Mouse (Mus musculus): ENCODE data around the gene Nup188.

Nup188 gene

DNA sequence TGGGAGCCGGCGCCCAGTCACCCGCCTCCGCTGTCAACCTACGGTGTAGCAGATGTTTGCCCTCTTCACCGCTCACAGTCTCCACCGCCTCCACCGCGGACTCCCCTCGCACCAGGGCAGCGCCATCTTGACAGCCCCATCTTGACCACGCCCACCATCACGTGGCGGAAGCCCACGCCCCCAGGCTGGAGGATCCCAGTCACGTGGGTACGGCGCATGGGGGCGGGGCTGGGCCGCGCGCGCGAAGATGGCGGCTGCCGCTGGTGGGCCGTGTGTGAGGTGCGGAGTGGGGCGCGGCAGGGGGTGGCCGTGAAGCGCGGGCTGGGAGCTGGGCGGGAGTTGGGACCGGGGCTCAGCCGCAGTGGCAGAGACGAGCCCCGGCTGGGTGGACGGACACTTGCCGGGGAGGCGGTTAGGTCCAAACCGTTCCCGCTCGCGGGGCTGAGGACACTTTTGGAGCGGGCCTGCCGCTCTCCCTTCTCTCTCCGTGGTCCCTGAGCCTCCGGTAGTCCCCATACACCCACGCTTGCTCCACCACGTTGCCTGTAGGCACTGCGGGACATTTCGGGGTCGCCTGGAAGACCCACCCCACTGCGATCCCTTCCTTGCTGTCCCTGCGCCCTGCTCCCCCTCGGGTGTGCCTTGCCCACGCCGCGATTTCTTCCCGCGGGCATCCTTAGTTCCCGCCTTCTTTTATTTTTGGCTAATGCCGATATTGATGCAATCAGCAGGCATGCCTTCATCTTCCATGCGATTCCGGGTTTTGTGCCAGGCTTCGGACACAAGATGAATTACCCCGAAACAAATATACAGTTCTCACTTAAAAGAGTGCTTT lies at the start of gene Nup188, which contains the start of gene Dolk:
TSS of gene Nup188 (plus strand) at position 206 of the 835 bp plus-strand sequence.
TSS of gene Dolk (minus strand) at position 143 of the 835 bp plus-strand sequence.
- DNase-seq (ENCODE audit: low spot score), result peak; percentile 91

DNA sequence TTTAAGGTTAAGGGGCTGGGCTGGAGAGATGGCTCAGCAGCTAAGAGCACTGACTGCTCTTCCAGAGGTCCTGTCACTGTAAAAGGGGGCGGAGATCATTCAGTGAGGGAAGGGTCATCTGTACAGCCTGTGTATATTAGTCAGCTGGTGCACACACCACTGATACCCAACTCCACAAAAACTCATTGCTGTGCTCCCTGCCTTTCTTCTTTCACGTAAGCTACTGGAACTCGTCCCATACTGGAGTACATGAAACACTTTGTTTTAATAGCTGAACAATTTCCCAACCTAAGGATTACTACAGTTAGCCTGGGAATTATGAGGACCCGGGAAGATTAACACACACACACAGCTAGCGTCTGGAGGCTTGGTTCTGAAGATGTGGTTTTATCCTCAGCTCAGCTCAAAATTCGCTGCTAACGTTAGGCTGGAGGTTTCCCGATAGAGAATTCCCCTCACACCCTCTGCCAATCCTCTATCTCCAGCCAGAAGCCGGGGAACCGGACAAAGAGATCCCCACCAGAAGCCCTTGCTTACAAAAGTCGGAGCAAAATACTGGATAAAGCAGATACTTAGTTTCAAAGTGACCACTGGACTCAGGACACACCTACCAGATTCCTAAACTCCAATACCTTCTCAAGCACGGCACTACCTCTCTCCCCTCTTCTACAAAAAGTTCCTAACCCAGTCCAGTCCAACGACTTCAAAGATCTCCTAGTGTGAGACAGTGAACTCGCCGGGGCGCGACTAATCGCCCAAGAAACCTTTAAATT lies 49.6 kb upstream of the Nup188 start:
- no peak for DNase-seq (ENCODE audit: low spot score)

DNA sequence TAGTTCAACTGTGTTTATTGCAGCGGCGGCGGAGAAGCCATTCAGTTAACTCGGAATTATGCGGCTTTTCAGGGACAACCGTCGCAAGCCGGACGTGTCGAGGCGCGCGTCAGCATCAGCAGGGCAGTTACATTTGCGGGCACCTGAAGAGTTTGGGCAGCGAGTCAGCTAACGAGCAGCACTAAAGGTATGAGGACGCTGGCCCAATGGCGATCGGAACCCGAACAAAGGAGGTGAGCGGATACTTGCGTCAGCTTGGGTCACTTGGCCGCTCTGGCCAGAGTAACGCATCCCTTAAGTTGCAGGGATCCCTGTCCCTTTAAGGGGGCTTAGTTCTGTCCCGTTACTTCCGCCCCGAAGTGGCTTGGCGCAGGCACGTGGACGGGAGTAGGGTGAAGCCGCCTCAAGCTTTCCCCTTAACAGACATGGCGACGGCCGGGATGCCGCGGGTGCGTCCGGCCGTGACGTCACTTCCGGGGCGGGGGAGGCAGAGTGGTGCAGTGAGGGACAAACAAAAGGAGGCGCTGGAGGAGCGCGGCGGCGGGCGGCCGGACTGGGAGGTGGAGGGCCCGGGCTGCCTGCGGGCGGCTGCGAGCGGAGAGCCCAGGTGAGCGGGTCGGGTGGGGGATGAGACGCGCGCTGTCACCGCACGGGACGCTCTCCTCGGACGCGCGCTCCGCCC lies 48.9 kb upstream of the Nup188 start, which contains the start of gene Lrrc8a:
TSS of gene Lrrc8a (plus strand) at position 517 of the 682 bp plus-strand sequence.
- peak; percentile 99 for DNase-seq (ENCODE audit: low spot score)

DNA sequence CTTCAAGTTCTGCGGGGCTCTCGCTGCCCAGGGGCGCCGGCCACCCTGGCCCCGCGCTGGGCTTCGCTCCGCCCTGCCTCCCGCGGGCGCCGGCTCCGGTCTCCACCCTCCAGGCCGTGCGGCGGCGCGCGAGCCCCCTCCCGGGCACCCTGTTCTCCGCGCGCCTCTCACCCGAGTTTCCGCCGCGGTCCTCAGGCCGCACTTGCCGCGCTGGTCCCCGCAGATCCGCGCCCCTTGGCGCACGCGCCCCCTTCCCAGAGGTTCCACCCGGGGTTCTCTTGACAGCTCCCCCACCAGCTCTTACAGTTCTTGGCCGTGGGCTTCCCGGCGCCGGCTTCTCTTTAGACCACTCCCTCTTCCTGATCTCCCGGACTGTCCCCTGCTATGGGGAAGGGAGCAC lies 48.3 kb upstream of the Nup188 start:
- no peak for DNase-seq (ENCODE audit: low spot score)

DNA sequence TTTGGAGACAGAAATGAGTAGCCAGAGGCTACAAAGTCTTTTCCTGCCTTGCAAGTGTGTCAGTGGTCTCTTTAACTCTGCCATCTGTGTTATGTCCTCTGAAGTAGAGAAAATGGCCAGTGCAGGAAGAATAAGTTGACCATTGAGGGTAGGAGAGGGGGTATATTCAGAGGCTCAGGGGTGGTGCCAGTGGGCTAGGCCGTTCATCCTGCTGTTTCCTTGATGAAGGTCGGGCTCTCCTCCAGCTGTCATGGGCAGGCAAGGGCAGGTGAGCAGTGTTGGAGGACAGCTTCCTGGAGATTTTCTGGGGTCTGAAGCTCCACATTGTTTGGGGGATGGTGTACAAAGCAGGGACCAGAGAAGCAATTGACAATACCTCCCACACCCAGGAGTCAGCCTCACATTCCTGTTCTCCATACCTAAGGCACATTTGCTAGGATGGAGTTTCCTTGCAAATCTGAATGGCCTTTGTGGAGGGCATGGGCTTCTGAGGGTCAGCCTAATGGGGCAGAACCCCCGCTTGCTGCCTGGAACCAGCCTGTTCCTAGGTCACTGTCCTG lies 47.2 kb upstream of the Nup188 start:
- no peak for DNase-seq (ENCODE audit: low spot score)

DNA sequence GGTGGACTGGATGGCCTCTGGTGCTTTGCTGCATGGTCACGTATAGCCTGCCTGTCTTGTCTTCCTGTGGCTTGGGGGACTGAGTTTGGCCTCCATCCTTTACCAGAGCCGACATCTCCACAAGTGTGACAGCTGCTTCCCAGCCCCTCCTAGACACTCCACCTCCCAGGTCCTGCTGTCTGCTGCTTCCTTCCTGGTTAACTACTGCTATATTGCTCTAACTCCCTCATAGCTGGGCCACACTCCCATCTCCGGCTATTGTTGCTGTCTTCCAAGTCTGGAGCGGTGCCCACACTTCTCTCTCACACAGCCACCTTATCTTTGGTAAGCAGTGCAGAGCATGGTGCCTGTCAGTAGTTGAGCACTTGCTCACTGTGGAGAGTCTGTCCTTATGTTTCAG lies 46.4 kb upstream of the Nup188 start:
- peak; percentile 29 for DNase-seq (ENCODE audit: low spot score)

DNA sequence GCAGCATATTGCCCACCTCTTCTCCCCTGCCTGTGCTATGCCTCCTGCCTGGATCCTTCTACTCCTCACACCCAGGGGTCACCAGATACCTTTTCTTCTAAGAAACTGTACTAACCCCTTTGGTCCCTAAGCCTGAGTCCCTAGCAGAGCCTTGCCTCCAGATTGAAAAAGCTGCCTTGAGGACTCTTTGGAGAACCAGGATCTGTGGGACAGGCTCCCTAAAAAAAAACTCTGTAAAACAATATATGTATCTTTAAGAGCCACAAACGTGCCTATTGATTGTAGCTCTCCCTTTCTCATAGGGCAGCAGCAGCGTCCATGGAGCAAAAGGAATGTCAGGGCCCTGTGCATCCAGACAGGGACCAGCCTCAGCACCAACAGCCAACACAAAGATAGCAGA lies 45.9 kb upstream of the Nup188 start, which contains the start of gene Gm28035:
TSS of gene Gm28035 (plus strand) at position 301 of the 400 bp plus-strand sequence.
- DNase-seq (ENCODE audit: low spot score), result no peak

DNA sequence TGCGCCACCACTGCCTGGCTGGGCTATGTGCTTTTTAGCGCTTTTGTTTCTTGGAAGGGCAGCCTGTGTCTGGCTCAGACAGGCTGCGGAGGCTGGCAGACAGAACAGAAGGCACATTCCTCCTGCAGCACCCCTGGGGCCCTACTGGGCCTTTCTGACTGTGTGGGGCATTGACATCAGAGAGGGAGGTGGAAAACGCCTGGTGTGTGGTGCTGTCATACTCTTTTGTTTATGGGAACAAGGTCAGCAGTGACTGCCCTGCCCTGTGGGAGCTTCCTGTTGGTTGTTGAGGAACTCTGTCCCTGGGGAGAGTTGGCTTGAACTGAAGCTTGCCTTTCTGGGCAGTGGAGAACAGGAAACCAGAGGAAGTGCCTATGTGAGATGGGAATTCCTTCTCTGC lies 43.7 kb upstream of the Nup188 start:
- DNase-seq (ENCODE audit: low spot score), result peak; percentile 51

DNA sequence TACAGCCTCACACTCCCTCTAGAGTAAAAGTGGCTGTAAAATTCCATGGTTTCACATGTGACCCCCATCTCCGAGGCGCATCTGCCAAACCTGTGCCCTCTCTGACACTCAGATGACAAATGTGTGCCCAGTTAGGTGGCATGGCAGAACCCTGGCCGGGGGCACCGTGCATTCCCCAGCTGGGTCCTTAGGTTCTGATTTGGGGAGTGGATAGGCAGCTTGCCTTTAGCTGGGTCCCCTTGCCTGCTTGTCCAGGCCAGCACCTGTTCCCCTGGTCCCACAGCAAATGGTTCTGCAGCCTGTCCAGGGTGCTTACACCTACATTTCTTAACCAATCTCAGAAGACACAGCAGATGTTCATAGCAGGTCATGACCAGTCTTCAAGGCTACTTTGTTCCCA lies 42.8 kb upstream of the Nup188 start:
- no peak for DNase-seq (ENCODE audit: low spot score)

DNA sequence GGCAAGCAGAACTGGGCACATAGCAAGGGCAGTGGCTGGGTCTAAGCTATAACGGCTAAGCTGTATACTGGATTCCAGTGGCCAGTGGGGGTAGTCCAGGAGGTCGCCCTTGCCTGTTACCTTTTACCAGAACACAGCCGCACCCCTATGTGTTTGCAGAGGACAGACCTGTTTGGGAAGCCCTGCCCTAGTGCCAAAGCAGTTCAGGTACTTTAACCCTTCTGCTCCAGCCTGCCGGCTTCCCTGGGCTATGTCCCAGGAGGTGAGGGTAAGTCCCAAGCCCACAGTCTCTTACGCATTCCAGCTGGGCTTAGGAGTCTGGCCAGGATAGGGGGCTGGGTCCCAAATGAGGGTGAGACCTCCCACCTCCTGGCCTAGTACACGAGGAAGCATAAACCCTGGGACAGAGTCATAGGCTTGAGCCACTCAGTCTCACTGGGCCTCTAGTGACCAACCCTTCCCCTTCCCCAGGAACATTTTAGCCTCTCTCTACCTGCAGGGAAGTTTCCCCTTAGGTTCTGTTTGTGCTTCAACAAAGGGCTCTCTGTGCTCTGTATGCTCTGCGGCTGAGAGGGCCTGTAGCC lies 41.5 kb upstream of the Nup188 start:
- no peak for DNase-seq (ENCODE audit: low spot score)

DNA sequence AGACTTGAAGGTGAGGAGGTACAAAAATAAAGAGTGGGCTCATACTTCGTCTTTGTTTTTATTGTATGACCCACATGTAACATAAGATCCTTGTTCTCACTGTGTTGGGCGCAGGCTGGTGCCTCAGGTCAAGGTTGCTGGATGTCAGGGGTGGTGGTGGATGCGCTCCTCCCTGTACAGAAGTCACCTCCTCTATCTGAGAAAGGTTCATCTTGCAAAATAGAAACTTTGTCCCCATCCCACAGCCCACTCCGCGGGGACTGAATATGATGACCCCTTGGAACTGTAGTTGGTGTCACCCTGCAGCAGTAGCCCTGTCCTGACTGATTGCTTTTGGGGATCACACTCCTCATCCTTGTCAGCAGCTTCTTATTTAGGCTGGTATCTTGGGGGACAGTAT lies 39.2 kb upstream of the Nup188 start:
- DNase-seq (ENCODE audit: low spot score), result no peak

DNA sequence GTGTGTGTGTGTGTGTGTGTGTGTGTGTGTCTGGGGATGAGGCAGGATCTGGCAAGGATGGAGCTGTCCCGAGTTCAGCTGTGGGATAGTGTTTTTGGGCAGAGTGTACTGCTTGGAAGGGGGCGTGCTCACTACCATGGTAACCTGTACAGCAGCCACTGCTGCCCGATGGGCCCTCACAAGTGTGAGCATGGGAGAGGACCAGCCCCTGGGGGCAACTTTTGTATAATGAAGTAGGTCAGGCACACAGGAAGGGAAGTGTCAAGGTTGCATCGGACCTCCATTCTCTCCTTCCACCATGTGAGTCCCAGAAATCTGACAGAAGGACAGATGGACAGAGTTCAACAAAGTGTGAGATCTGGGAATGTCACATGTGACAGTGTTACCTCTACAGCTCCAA lies 38.5 kb upstream of the Nup188 start:
- DNase-seq (ENCODE audit: low spot score), result no peak

DNA sequence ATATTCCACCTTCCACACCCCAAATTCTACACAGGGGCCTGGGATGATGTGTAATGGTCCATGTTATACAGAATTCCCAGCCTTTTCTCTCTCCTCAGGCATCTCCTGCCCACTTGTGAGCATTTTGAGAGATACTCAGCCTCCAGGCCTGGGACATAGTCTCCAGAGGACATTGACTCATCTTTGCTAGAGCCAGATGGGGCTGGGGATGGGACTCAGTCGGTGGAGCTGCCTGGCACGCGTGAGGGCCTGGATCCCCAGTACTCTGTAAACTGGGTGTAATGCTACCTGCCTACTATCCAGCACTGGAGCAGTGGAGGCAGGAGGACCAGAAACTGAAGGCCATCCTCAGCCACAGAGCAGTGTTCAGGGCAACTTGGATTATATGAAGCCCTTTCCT lies 37.0 kb upstream of the Nup188 start:
- no peak for DNase-seq (ENCODE audit: low spot score)

DNA sequence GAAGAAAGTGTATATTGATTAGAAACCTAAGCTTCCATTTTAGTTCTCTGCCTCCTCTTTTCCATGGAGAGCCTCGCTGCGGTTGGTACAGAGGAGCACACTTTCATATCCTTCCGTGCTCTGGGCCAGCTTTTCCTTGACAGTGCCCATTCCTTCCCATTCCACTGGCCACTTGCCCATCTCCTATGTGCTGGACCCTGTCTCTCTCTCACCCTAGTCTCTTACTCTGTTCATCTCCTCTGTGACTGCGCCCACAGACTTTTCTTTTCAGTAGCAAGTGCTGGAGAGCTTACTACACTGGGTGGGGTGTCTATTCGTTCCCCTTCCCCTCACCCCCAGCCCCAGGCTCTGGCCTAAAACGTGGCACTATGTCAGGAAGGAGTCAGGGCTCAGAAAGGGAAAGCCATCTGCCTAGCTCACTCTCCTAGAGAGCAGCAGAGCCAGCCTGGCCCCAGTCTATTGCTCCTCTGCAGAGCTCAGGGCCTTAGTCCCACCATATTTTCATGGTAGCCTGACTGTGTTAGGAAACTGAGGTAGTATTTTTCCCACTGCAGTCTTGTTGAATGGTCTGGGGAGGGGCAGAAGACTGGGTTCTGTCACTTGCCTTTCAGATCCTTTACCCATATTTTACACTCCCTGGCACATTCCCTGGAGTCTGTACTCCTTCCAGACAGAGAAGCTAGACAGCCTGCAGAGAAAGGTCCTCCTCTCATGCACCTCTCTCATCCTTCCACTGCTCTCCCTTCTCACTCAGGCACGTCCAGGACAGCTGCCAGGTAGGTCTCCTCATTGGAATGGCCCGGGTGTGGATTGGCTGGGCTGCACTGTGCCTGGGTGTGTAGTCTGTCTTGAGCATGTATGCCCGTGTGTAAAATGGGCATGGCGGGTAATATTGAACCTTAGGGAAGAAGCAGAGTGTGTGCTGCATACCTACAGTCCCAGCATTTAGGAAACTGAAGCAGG lies 35.8 kb upstream of the Nup188 start:
- no peak for DNase-seq (ENCODE audit: low spot score)

DNA sequence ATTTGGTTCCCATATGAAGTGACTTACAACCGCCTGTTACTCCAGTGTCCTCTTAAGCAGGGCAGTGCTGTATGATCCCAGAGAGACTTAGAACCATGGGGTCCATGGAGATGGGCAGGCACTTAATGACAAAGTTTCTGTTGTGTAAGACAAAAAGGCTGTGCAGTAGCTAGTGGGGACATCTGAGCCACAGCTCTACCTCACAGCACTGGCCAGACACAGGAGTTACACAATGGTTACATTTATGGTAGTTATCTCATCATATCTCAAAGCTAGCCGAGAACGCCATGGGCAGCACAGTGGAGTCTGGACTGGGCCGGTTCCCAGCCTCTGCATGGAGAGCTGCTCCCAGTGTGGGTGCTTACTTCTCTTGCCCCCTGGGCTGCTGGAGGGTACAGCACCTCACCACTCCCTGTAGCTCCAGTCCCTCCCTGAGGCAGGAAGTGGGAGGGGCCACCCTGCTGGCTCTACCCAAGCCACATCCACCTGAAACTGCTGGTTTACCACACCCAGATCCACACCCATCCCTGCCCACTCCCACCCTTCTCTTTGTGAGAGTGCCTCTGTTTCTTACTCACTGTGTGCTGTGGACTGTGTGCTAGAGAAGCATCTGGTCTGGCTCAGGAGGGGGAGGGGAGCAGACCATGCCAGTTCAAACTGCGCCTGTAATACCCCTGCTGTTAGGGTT lies 34.6 kb upstream of the Nup188 start:
- DNase-seq (ENCODE audit: low spot score), result no peak

DNA sequence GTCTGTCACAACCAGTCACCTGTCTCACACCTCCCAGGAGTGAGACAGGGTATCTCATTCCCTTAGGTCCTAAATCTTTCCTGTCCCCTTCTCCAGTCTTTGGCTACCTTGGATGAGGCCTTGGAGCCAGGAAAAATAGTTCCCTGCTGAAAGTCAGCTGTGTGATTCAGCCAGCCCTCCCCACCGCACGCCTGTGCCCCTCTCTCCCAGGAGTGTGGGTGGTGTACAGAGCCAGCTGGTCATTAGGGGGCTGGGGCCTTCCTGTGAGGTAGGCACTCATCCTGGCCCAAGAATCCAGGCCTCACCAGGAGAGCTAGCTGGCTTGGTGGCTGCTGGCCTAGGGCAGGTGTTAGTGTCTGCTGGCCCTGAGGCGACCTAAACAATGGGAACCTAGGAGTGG lies 33.7 kb upstream of the Nup188 start:
- DNase-seq (ENCODE audit: low spot score), result no peak

DNA sequence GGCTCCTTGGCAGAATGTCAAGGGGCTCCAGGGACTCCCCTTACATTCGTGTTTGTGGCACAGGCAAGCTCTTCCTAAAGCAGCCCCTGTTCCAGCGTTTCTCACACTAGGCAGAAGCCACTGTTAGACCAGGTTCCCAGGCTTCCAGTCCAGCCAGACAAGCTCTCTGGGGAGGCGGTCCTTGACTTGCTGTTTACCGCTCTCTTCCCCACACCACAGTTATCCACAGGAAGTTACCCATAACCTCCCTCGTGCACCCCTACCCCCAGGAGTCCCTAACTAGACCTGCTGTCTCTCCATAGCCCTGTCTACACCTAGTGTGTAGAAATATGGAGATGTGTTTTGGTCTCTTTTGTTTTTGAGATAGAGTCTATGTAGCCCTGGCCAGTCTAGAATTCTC lies 32.4 kb upstream of the Nup188 start:
- DNase-seq (ENCODE audit: low spot score), result no peak

DNA sequence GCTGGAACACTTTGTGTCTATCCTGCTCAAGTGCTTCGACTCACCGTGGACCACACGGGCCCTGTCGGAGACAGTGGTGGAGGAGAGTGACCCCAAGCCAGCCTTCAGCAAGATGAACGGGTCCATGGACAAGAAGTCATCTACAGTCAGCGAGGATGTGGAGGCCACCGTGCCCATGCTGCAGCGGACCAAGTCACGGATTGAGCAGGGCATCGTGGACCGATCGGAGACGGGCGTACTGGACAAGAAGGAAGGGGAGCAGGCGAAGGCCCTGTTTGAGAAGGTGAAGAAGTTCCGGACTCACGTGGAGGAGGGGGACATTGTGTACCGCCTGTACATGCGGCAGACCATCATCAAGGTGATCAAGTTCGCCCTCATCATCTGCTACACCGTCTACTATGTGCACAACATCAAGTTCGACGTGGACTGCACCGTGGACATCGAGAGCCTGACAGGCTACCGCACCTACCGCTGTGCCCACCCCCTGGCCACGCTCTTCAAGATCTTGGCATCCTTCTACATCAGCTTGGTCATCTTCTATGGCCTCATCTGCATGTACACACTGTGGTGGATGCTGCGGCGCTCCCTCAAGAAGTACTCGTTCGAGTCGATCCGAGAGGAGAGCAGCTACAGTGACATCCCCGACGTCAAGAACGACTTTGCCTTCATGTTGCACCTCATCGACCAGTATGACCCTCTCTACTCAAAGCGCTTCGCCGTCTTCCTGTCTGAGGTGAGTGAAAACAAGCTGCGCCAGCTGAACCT lies 30.4 kb upstream of the Nup188 start:
- no peak for DNase-seq (ENCODE audit: low spot score)
